Mouse (Mus musculus): ENCODE results near the gene Pik3c2a. TPM values are rescaled to one million over a fixed set of nuclear protein-coding genes. Genes with fewer than 3 reads are reported as not detected.
A peak's percentile ranks its signal among the peaks of the same experiment; 100 is the strongest.

Pik3c2a gene
- 57.8 and 58.4 TPM in 2 replicates for total RNA-seq (2017)

GRCm38 (mm10) chr7:116443004-116443696 lies at the start of gene Pik3c2a:
TSS of gene Pik3c2a (minus strand) at chr7:116443449.
- ATAC-seq (ENCODE audit: extremely low read depth, insufficient number of reproducible peaks, low FRiP score, poor library complexity, severe bottlenecking): peak; percentile 94

- peak; percentile 53 for ATAC-seq (ENCODE audit: extremely low read depth, insufficient number of reproducible peaks, low FRiP score, poor library complexity, severe bottlenecking)
Observed at GRCm38 (mm10) chr7:116491113-116491512, 47.9 kb upstream of the Pik3c2a start.

GRCm38 (mm10) chr7:116485062-116485601 lies 41.9 kb upstream of the Pik3c2a start:
- no peak for ATAC-seq (ENCODE audit: extremely low read depth, insufficient number of reproducible peaks, low FRiP score, poor library complexity, severe bottlenecking)

GRCm38 (mm10) chr7:116484213-116484612 lies 41.0 kb upstream of the Pik3c2a start:
- no peak for ATAC-seq (ENCODE audit: extremely low read depth, insufficient number of reproducible peaks, low FRiP score, poor library complexity, severe bottlenecking)

GRCm38 (mm10) chr7:116483782-116484181 lies 40.5 kb upstream of the Pik3c2a start:
- ATAC-seq (ENCODE audit: extremely low read depth, insufficient number of reproducible peaks, low FRiP score, poor library complexity, severe bottlenecking): no peak

GRCm38 (mm10) chr7:116483106-116483505 lies 39.9 kb upstream of the Pik3c2a start:
- ATAC-seq (ENCODE audit: extremely low read depth, insufficient number of reproducible peaks, low FRiP score, poor library complexity, severe bottlenecking): no peak

GRCm38 (mm10) chr7:116476264-116476663 lies 33.0 kb upstream of the Pik3c2a start:
- peak; percentile 88 for ATAC-seq (ENCODE audit: extremely low read depth, insufficient number of reproducible peaks, low FRiP score, poor library complexity, severe bottlenecking)

- 0 out of 2 replicates have a peak, but pooled peaks have one; percentile 7 for ATAC-seq (ENCODE audit: extremely low read depth, insufficient number of reproducible peaks, low FRiP score, poor library complexity, severe bottlenecking)
Observed at GRCm38 (mm10) chr7:116475836-116476235, 32.6 kb upstream of the Pik3c2a start.

- no peak for ATAC-seq (ENCODE audit: extremely low read depth, insufficient number of reproducible peaks, low FRiP score, poor library complexity, severe bottlenecking)
Observed at GRCm38 (mm10) chr7:116462114-116462513, 18.9 kb upstream of the Pik3c2a start.

- peak; percentile 98 for ATAC-seq (ENCODE audit: extremely low read depth, insufficient number of reproducible peaks, low FRiP score, poor library complexity, severe bottlenecking)
Observed at GRCm38 (mm10) chr7:116458985-116459441, 15.8 kb upstream of the Pik3c2a start.

GRCm38 (mm10) chr7:116457391-116457790 lies 14.1 kb upstream of the Pik3c2a start:
- ATAC-seq (ENCODE audit: extremely low read depth, insufficient number of reproducible peaks, low FRiP score, poor library complexity, severe bottlenecking): no peak

GRCm38 (mm10) chr7:116456964-116457363 lies 13.7 kb upstream of the Pik3c2a start:
- ATAC-seq (ENCODE audit: extremely low read depth, insufficient number of reproducible peaks, low FRiP score, poor library complexity, severe bottlenecking): no peak

- peak; percentile 65 for ATAC-seq (ENCODE audit: extremely low read depth, insufficient number of reproducible peaks, low FRiP score, poor library complexity, severe bottlenecking)
Observed at GRCm38 (mm10) chr7:116446645-116447044, 3.4 kb upstream of the Pik3c2a start.

GRCm38 (mm10) chr7:116444326-116444809 lies 1.1 kb upstream of the Pik3c2a start:
- ATAC-seq (ENCODE audit: extremely low read depth, insufficient number of reproducible peaks, low FRiP score, poor library complexity, severe bottlenecking): no peak

- ATAC-seq (ENCODE audit: extremely low read depth, insufficient number of reproducible peaks, low FRiP score, poor library complexity, severe bottlenecking): no peak
Observed at GRCm38 (mm10) chr7:116443697-116444325, 562 bp upstream of the Pik3c2a start.

GRCm38 (mm10) chr7:116442226-116442625 lies 1.0 kb downstream of the Pik3c2a start:
- ATAC-seq (ENCODE audit: extremely low read depth, insufficient number of reproducible peaks, low FRiP score, poor library complexity, severe bottlenecking): no peak

- no peak for ATAC-seq (ENCODE audit: extremely low read depth, insufficient number of reproducible peaks, low FRiP score, poor library complexity, severe bottlenecking)
Observed at GRCm38 (mm10) chr7:116441346-116441745, 1.9 kb downstream of the Pik3c2a start.

GRCm38 (mm10) chr7:116431661-116432060 lies 11.6 kb downstream of the Pik3c2a start:
- no peak for ATAC-seq (ENCODE audit: extremely low read depth, insufficient number of reproducible peaks, low FRiP score, poor library complexity, severe bottlenecking)

GRCm38 (mm10) chr7:116430926-116431325 lies 12.3 kb downstream of the Pik3c2a start:
- ATAC-seq (ENCODE audit: extremely low read depth, insufficient number of reproducible peaks, low FRiP score, poor library complexity, severe bottlenecking): no peak

GRCm38 (mm10) chr7:116427206-116427605 lies 16.0 kb downstream of the Pik3c2a start:
- ATAC-seq (ENCODE audit: extremely low read depth, insufficient number of reproducible peaks, low FRiP score, poor library complexity, severe bottlenecking): no peak
